Mouse (Mus musculus): ENCODE data around the gene Rhof. TPM values are rescaled to one million over a fixed set of nuclear protein-coding genes. Genes with fewer than 3 reads are reported as not detected.

The Rhof gene
- total RNA-seq, 2 experiments from 2014 or later, result 56.0 to 56.7 TPM

DNA sequence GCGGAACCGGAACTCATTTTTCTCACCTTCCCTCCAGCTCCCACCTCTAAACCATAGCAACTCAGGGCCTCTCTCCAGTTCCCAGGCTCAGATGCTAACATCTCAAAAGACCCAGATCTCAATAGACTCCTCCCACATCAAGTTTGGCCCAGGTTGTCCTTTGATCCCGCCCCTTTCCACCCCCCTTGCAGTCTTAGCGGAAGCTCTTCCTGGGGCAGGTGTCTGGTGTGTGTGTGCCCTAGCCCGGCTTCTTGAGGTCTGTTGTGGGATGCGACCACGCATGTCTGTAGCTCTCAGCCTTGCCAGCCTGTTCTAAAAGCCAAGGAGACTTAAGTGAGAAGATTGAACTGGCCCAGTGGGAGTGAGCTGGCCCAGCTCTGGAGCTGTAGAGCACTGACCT, 18.1 kb upstream of the Rhof start:
- no peak for DNase-seq (ENCODE audit: extremely low spot score in 1 of 2, low spot score in 2 of 2)
- intact Hi-C loops (cut with DNase I), result no loop called here

DNA sequence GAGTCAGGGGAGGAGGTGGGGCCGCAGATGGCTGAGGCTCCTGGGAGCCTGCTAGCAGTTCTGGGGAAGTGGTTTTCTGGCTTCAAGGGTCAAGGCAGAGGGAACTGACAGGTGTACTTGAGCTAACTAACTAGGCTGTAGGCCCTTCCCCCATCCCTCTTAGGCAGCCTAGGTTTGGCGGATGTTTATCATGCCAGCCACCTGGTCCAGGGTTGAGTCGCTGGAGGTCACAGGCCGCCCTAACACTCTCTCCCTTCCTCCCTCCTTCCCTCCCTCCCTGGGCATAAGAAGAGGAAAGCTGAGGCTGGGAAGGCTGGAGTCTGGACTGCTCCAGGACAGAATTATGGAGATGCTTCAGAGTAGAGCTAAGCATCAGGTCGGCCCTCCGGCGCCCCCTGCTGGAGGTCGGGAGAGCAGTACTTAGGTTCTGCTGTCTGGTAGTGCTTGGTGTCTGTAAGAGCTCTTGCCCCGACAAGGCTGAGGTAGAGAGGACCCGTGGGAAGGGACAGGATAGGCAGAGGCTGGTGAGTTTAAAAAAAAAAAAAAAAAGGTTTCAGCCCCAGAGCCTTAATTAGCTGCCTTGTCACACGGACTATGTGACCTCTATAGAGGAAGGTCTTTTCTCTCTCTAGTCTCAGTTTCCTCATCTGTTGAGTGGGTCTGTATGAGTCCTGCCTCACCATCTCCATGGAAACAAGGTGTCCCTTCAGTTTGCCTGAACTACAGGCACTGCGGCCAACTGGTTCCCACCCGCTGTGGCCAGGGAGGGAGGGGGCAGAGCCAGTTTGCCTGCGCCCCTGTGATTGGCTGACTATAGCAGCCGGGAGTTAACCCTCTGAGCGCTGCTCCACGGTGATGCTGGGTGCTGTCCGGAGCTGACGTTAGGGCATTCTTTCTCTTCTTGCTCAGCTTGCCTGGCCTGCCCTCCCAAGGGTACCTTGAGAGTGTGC, 17.2 kb upstream of the Rhof start:
- intact Hi-C loops (cut with DNase I), result loop anchor here (2.0 kb wide), 1 partner anchor 17 kb away; the partner anchor contains the start of gene Rhof
- DNase-seq (ENCODE audit: extremely low spot score in 1 of 2, low spot score in 2 of 2), result peak; percentile 85 to 91

DNA sequence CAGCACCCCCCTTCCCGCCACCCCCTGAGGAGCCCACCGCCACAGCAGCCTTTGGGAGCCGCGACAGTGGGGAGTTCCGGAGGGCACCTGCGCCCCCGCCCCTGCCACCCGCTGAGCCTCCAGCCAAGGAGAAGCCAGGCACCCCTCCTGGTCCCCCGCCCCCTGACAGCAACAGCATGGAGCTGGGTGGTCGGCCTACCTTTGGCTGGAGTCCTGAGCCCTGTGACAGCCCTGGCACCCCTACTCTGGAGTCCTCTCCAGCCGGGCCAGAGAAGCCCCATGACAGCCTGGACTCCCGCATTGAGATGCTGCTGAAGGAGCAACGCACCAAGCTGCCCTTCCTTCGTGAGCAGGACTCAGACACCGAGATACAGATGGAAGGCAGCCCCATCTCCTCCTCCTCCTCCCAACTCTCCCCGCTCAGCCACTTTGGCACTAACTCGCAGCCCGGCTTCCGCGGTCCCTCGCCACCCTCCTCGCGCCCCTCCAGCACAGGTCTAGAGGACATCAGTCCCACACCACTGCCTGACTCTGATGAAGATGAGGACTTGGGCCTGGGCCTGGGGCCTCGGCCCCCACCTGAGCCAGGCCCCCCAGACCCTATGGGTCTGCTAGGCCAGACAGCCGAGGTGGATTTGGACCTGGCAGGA, 15.7 kb upstream of the Rhof start:
- peak in 1 of 2 experiments; percentile 40 for DNase-seq (ENCODE audit: extremely low spot score in 1 of 2, low spot score in 2 of 2)
- intact Hi-C loops (cut with DNase I), result loop anchor here (2.0 kb wide), 1 partner anchor 15 kb away; the partner anchor contains the start of gene Rhof

DNA sequence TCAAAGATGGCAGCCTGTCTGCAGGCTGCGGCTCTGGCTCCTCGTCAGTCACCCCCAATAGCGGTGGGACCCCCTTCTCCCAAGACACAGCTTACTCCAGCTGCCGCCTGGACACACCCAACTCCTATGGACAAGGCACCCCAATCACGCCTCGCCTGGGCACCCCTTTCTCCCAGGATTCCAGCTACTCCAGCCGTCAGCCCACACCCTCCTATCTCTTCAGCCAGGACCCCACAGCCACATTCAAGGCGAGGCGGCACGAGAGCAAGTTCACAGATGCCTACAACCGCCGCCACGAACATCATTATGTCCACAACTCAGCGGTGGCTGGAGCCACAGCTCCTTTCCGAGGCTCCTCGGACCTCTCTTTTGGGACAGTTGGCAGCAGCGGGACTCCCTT, 15.1 kb upstream of the Rhof start:
- intact Hi-C loops (cut with DNase I), result no loop called here
- DNase-seq (ENCODE audit: extremely low spot score in 1 of 2, low spot score in 2 of 2), result peak in 1 of 2 experiments; percentile 24

DNA sequence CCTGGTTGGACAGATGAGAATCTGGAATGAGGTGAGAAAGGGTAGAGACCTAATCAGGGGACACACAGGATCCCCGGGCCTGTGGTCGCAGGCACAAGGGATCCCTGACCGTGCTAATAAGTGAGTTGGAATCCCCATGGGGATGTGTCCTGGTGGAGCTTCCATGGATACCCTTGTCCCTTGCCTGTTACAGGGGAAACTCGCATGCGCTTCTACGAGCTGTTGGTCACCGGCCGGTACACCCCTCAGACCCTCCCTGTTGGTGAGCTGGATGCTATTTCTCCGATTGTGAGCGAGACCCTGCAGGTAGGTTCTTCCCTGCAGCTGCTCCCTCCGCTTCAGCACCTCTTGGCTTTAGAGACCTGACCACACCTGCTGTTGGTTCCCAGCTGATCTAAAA, 13.9 kb upstream of the Rhof start:
- intact Hi-C loops (cut with DNase I), result no loop called here
- peak in 1 of 2 experiments; percentile 17 for DNase-seq (ENCODE audit: extremely low spot score in 1 of 2, low spot score in 2 of 2)

DNA sequence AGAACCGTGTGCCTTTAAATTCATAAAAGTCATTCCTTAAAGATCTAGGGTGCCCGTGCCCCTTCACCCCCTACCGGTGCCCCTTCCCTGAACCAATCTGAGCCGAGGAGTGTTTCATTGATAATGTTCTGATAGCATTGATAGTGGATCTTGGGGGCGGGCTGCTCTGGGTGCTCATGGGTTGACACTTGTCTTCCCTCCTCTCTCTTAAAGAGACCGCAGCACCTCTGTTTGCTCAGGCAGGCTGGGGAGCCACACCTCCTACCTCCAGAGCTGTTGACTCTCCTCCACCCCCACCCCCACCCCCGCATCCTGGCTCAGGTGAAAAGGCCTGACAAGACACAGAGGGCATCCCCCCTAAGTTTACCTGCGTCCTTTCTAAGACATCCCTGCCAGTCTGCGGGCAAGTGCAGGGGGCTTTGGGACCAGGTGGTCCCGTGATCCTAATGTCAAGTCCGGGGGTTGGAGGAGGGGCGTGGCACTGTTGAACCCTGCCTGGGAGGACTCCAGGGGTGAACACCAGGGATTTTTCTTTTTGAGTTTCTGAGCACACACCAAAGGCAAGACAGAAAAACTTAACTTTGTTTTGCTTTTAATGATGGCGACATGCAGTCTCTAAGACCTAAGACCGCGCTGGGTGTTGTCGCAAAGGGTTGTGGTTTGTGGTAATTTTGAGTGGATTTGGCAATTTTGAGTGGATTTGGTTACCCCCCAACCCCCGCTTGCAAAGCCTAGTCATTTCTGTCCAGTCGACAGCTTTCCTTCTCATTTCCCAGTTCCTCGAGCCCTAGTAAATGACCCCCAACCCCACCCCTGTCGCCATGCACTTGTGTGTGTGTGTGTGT, 12.5 kb upstream of the Rhof start:
- intact Hi-C loops (cut with DNase I), result no loop called here
- no peak for DNase-seq (ENCODE audit: extremely low spot score in 1 of 2, low spot score in 2 of 2)

DNA sequence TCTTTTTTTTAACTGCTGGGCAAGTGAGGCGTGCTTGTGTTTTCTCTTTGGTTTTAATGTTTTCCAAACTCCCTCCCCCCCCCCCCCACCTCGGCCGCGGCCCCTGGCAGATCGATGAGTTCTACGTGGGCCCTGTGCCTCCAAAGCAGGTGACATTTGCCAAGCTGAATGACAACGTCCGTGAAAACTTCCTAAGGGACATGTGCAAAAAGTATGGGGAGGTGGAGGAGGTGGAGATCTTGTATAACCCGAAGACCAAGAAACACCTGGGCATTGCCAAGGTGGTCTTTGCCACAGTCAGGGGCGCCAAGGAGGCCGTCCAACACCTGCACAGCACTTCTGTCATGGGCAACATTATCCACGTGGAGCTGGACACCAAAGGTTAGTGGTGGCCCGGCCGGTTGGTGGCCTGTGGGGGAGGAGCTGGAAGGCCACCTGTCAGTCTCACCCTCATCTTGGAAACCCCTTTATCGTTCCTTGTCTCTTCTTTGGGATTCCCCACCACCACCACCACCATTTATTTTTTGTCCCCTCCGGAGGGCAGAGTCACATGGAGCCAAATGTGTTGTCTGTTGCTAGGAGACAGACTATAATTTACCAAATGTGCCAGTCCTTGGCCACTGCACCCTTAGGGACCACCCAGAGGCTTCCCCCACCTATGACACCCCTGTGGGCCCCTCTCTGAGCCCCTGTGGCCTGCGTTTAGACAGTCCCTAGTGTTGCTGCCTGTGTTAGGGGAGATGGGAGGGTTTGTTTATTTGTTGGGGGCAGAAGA, 11.7 kb upstream of the Rhof start:
- intact Hi-C loops (cut with DNase I), result no loop called here
- no peak for DNase-seq (ENCODE audit: extremely low spot score in 1 of 2, low spot score in 2 of 2)

DNA sequence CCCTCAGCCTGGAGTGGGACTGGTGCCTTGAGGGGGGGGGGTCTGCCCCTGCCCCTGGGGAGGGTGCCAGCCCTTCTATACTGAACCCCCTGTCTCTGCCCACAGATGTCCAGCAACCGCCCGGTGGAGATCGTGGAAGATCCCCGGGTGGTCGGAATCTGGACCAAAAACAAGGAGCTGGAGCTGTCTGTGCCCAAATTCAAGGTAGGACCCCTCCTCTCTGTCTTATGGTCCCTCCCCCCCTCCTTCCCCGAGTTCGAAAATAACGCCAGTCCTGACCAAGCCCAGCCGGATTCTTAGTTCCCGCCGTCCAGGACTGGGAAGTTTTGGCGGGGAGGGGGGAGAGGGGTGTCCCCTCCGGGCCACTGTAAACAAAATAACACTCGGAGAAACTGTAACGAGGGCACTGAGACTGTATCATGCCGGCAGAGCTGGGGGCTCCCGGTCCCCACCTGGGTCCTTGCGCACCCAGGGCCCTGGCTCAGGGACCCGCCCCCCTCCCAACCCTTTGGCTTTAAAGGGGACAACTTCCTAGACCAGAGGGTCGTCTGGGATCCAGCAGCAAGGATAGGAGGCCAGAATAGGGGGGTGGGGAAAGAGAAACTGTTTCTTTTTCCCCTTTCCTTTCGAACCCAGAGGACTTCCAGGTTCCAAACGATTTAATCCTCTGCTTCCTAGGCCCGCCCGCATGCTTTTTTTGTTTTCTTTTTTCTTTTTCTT, 10.9 kb upstream of the Rhof start:
- peak in 1 of 2 experiments; percentile 44 for DNase-seq (ENCODE audit: extremely low spot score in 1 of 2, low spot score in 2 of 2)
- intact Hi-C loops (cut with DNase I), result no loop called here

DNA sequence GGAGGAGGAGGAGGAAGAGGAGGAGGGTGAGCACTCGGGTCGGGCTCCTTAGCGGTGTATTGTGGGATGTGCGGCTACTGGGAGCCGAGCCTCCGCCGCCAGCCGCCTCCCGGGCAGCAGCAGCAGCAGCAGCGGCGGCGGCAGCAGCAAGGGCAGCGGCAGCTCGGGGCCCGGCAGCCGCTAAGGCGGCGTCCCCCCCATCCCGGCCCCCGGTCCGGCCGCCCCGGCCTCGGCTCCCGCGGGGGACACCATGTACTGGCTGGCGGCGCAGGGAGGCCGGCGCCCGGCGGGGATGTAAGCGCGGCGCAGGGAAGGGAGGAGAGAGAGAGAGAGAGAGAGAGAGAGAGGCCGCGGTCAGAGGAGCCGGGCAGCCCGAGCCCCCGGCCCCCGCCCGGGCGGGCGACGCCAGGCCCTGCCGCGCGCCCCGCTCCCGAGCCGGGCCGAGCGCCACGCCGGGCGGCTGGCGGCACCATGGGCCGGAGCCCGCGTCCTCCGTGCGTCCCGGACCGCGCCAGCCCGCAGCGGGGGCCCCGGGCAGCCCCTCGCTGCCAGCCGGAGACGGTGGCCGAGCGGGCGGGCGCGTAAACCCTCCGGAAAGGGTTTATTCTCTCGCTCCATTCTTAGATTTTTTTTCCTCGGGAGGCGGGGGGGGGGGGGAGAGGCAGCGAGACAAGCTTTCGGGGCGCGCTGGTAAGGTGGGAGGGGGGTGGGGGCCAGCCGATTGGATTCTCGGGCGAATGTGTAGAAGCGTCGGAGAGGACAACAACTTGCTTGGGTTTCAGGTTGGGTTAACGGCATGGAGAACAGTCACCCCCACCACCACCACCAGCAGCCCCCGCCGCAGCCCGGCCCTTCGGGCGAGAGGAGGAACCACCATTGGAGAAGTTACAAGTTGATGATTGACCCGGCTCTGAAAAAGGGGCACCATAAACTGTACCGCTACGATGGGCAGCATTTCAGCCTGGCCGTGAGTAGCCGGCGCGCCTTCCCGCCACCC, 10.0 kb upstream of the Rhof start, which contains the start of gene Setd1b:
TSS of gene Setd1b (plus strand) at position 33 of the 997 bp plus-strand sequence.
- peak in 1 of 2 experiments; percentile 72 for DNase-seq (ENCODE audit: extremely low spot score in 1 of 2, low spot score in 2 of 2)

DNA sequence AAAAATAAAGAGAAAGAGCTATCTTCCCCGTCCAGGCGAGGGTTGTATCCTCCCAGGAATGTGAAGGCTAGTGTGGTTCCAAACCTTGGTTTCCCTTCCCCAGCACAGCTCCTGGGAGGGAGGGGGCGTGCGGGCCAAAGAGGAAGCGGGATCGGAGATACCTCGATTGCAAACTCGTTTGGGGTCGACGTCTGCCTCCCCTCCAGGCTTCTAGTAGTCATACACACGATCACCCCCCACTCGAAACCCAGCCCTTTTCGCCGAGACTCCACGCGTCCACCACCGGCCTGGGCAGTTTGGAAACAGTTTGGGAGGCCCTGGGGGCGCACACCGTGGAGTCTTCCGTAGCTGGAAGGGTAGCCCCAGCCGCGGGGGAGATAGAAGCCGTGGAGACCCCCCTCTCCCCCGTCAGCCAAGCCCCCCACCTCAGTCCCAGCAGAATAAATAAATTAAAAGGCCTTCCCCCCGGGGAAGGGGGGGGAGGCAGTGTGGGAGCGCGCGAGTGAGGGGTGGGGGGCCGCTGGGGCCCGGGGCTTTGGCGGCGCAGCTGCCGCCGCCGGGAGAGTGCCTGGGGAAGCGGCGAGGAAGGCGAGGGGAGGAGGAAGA, 9.2 kb upstream of the Rhof start:
- intact Hi-C loops (cut with DNase I), result no loop called here
- peak; percentile 55 to 79 for DNase-seq (ENCODE audit: extremely low spot score in 1 of 2, low spot score in 2 of 2)

More for the DNA sequence above, 10.0 kb upstream of the Rhof start, which contains the start of gene Setd1b:
- intact Hi-C loops (cut with DNase I), result no loop called here

DNA sequence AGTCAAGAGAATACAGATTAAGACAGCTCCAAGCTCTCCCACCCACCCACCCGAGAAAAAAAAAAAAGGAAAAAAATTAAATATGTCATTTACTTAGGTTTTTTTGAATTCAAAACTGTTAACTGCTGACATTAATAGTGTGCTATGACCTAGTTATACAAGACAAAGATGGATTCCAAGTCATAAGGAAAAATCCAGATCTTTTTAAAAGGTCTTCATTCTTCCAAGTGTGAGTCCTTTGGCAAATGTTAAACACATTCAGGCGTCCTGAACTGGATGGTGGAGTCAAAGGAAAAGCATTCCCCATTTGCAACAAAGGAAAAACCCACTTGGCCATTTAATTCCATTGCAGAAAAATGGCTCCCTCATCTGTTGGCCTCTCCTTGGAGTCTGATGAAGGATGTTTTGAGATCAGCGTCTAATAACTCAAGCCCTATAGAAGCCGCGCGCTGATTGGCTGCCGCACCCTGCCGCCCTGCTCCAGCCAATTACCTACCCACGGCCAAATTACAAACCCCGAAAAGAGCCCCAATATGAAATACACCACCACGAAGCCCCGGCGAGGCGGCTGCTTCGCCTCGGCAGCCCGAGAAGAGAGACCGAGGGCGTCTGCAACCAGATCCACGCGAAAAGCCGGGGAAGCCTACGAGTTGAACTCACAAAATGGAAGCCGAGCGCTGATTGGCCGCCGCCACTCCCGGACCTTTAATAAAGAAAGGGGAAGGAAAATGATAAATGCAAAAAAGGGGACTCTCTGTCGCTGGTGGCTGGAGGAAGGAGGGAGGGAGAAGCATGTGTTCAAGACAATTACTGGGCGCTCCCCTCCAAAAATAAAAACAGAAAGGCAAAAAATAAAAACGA, 8.4 kb upstream of the Rhof start:
- intact Hi-C loops (cut with DNase I), result no loop called here
- peak; percentile 92 for DNase-seq (ENCODE audit: extremely low spot score in 1 of 2, low spot score in 2 of 2)

DNA sequence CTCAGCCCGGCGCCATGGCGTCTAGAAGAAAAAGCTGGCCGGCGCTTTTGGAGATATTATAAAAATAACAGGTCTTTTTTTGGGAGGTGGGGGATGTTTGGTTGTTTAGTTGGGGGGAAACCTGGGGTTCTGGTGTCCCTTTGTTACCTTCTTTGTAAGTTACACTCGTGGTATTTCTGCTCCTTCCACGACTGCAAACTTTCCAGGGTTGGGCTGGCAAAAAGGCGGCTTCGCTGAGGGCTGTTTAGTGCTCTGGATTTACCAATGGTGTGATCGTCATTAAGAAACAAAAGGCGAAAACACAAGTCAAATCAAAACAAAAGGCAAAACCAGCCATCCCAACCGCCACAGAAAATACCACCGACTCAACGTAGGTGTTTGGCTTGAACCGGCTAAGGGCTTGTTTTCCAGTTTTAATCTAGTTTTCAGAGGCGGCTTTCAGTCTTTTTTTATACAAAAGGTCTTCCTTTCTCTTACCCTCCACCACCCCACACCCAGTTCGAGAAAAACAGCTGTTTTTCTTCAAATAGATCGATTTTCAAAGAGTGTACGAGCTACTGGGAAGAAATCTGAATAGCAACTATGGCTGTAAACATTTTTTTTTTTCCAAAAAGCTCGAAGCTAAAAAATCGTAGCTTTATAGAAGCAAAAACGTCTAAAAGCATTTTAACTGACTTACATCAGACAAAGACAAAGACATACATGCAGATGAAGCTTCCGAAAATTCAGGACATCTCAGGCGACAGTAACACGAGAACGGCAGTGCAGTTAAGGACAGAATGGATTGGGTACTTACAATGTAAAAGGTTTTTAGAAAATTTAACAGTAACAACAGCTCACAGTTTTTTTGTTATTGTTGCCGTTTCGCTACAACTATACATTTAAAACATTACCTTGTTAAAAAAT, 7.5 kb upstream of the Rhof start:
- intact Hi-C loops (cut with DNase I), result no loop called here
- peak in 1 of 2 experiments; percentile 23 for DNase-seq (ENCODE audit: extremely low spot score in 1 of 2, low spot score in 2 of 2)

DNA sequence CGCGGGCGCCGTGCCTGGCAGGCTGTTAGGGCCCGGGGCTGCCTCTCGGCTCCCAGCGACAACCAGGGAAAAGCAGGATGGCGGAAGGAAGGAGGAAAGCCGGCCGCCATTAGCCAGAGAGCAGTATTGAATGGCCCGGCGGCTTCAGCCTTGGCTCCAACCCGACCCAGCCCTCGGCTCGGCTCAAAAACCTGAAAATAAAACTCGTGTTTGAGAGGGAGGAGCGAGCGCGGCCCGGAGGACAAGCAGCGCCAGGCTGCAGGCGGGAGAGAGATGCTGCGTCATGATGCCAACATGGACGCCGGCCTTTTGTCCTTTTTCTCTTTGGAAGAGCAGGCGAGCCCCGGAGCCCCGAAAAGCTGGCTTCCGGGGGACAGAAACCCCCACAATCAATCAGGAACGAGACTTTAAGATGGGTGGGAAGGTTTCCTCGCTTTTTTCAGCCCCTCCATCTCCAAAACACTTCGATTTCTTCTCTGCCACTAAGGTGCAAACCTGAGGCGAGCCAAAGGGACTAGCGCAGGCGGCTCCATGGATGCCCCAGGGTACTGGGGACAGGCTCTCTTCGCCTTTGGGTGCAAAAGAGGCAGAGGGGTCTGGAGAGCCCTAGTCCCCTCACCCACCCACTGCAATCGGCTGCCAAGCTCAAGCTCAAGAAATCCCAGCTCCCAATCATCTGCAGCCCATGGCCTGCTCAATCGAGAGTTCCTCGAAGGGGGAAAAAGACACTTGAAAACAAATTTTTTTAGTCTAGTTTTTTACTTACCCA, 6.6 kb upstream of the Rhof start:
- intact Hi-C loops (cut with DNase I), result no loop called here
- peak; percentile 81 to 90 for DNase-seq (ENCODE audit: extremely low spot score in 1 of 2, low spot score in 2 of 2)
